Mouse (Mus musculus) heart, postnatal 0 days (tissue): ENCODE results near the gene Prkn. TPM values are rescaled to one million over a fixed set of nuclear protein-coding genes. Genes with fewer than 3 reads are reported as not detected.

Source experiments
- ATAC-seq: fragments of 200-750 bp; cut with Nextera tagmentation; 2 replicates; pipeline ENCODE4 v1.8.0; 2017; ENCODE audit warnings: low read depth, moderate number of reproducible peaks, moderate library complexity; ENCODE audit not compliant: insufficient read depth
- DNase-seq: peaks from one replicate; pipeline ENCODE4 v3.0.0-alpha.2; 2016; ENCODE audit warnings: low spot score
- H3K27ac ChIP-seq: fragments of 300-500 bp; sonication (generic); 2 replicates; pipeline ENCODE4 v1.5.1; 2014; ENCODE audit warnings: low read depth, mild to moderate bottlenecking
- H3K27me3 ChIP-seq: fragments of 300-500 bp; sonication (generic); 2 replicates; pipeline ENCODE4 v1.6.1; 2014; ENCODE audit warnings: low read length, mixed read lengths; ENCODE audit not compliant: control insufficient read depth, insufficient read depth
- H3K36me3 ChIP-seq: fragments of 300-500 bp; sonication (generic); replicated peaks from 2 replicates; pipeline ENCODE4 v1.6.1; 2014; ENCODE audit warnings: low read length, mixed read lengths; ENCODE audit not compliant: control insufficient read depth, insufficient read depth
- H3K4me1 ChIP-seq: fragments of 300-500 bp; sonication (generic); 2 replicates; pipeline ENCODE4 v1.6.1; 2014; ENCODE audit warnings: antibody characterized with exemption; ENCODE audit not compliant: control insufficient read depth, insufficient read depth
- H3K4me2 ChIP-seq: fragments of 300-500 bp; sonication (generic); 2 replicates; pipeline ENCODE4 v1.6.1; 2014; ENCODE audit warnings: low read depth, mild to moderate bottlenecking, low read length, moderate library complexity
- H3K4me3 ChIP-seq: fragments of 300-500 bp; sonication (generic); 2 replicates; pipeline ENCODE4 v1.5.1; 2014; ENCODE audit warnings: low read depth, low read length
- H3K9ac ChIP-seq: fragments of 300-500 bp; sonication (generic); replicated peaks from 2 replicates; pipeline ENCODE4 v1.6.1; 2014; ENCODE audit warnings: low read depth, low read length, mixed read lengths
- H3K9me3 ChIP-seq: fragments of 300-500 bp; sonication (generic); replicated peaks from 2 replicates; pipeline ENCODE4 v1.6.1; 2016; ENCODE audit warnings: low read length; ENCODE audit not compliant: control insufficient read depth
- CTCF ChIP-seq: IDR thresholded peaks from 2 replicates; pipeline ENCODE4 v1.5.1; 2016; ENCODE audit warnings: antibody characterized with exemption, control low read depth, low read depth
- EP300 ChIP-seq: IDR thresholded peaks from 2 replicates; pipeline ENCODE4 v1.6.1; 2016; ENCODE audit warnings: antibody characterized with exemption, low read depth
- WGBS: fragments of 180-500 bp; shearing (Covaris S2); extraction: QIAGEN DNeasy Blood & Tissue Kit; methylation state at CpG from one replicate; pipeline ENCODE4 v1.1.7; 2014; 5-methylcytosine and 5-hydroxymethylcytosine counted together
- polyA plus RNA-seq: library from polyadenylated mRNA; unstranded; fragments of >200 nt; fragmentation: Nextera tagmentation; extraction: Ambion mirVana; gene quantifications from 2 replicates; pipeline ENCODE4 v1.2.1, GENCODE M21; 2015
- total RNA-seq: library from RNA; depleted of rRNA; stranded (reverse); fragments of >200 nt; gene quantifications from 2 replicates; pipeline ENCODE4 v1.2.3, GENCODE M21; 2014; ENCODE audit warnings: low replicate concordance

Prkn gene
- total and polyA plus RNA-seq, 2 experiments from 2014 or later = 4.5 to 14.2 TPM

GRCm38 (mm10) chr17:10882260-10882659, 42.1 kb downstream of the Prkn start:
- TF ChIP-seq EP300 (no peak), CTCF (no peak)
- ATAC-seq (no peak), DNase-seq (no peak)
- H3K27me3 ChIP-seq = no peaks in the 10 kb centered on the region
- WGBS = 82% methylated on average over 1 of the region's 1 CpGs
- H3K4me2 ChIP-seq = no peak overlapping the region
- H3K27ac ChIP-seq = no peak overlapping the region
- no peaks in the 10 kb centered on the region for H3K4me1 ChIP-seq
- H3K9ac ChIP-seq = no peak overlapping the region
- no peaks in the 10 kb centered on the region for H3K9me3 ChIP-seq
- no peaks in the 10 kb centered on the region for H3K36me3 ChIP-seq
- no peak overlapping the region for H3K4me3 ChIP-seq

GRCm38 (mm10) chr17:10887924-10888323, 47.7 kb downstream of the Prkn start:
- TF ChIP-seq EP300 = no peak
- no peak for TF ChIP-seq CTCF
- H3K27me3 ChIP-seq = no peaks in the 10 kb centered on the region
- H3K9ac ChIP-seq = no peak overlapping the region
- H3K27ac ChIP-seq = no peak overlapping the region
- WGBS = 19% methylated on average over 4 of the region's 4 CpGs
- no peak overlapping the region for H3K4me2 ChIP-seq
- H3K9me3 ChIP-seq = no peaks in the 10 kb centered on the region
- peak; percentile 33; the same call in 1 of the 2 replicates for ATAC-seq
- no peak overlapping the region for H3K4me3 ChIP-seq
- DNase-seq = peak; percentile 42
- no peaks in the 10 kb centered on the region for H3K36me3 ChIP-seq
- H3K4me1 ChIP-seq = no peaks in the 10 kb centered on the region

GRCm38 (mm10) chr17:10901686-10902228, 61.6 kb downstream of the Prkn start:
- Histone ChIP-seq H3K9ac (no peak overlapping the region), H3K4me3 (no peak overlapping the region), H3K9me3 (no peaks in the 10 kb centered on the region), H3K4me2 (no peak overlapping the region), H3K27me3 (no peaks in the 10 kb centered on the region), H3K27ac (no peak overlapping the region), H3K4me1 (no peaks in the 10 kb centered on the region), H3K36me3 (no peaks in the 10 kb centered on the region)
- DNase-seq = no peak
- 75% methylated on average over 3 of the region's 3 CpGs for WGBS
- TF ChIP-seq EP300 (no peak), CTCF (no peak)
- no peak for ATAC-seq

- Histone ChIP-seq H3K4me2 (no peak overlapping the region), H3K27ac (no peak overlapping the region), H3K9ac (no peak overlapping the region), H3K4me3 (no peak overlapping the region), H3K9me3 (no peaks in the 10 kb centered on the region), H3K27me3 (no peaks in the 10 kb centered on the region), H3K4me1 (no peaks in the 10 kb centered on the region), H3K36me3 (no peaks in the 10 kb centered on the region)
- no peak for TF ChIP-seq EP300
- no peak for TF ChIP-seq CTCF
- no peak for DNase-seq
- no peak for ATAC-seq
These were observed 96.5 kb downstream of the Prkn start for GRCm38 (mm10) chr17:10936698-10937097.

GRCm38 (mm10) chr17:10937844-10938243, 97.7 kb downstream of the Prkn start:
- H3K4me2 ChIP-seq = no peak overlapping the region
- no peak for DNase-seq
- H3K27ac ChIP-seq = no peak overlapping the region
- H3K27me3 ChIP-seq = no peaks in the 10 kb centered on the region
- no peak overlapping the region for H3K4me3 ChIP-seq
- WGBS = 56% methylated on average over 8 of the region's 8 CpGs
- no peak overlapping the region for H3K9ac ChIP-seq
- no peak for ATAC-seq
- TF ChIP-seq CTCF (no peak), EP300 (no peak)
- no peaks in the 10 kb centered on the region for H3K36me3 ChIP-seq
- H3K9me3 ChIP-seq = no peaks in the 10 kb centered on the region
- no peaks in the 10 kb centered on the region for H3K4me1 ChIP-seq

- no peak for DNase-seq
- Histone ChIP-seq H3K4me1 (no peaks in the 10 kb centered on the region), H3K4me3 (no peak overlapping the region), H3K27me3 (no peaks in the 10 kb centered on the region), H3K36me3 (no peaks in the 10 kb centered on the region), H3K4me2 (no peak overlapping the region), H3K9me3 (no peaks in the 10 kb centered on the region), H3K9ac (no peak overlapping the region), H3K27ac (no peak overlapping the region)
- 67% methylated on average over 1 of the region's 1 CpGs for WGBS
- no peak for ATAC-seq
- TF ChIP-seq EP300 (no peak), CTCF (no peak)
These were observed 98.6 kb downstream of the Prkn start for GRCm38 (mm10) chr17:10938755-10939154.
